8 mouse cellular contexts compared by ENCODE assay signal in the genomic region with DNA sequence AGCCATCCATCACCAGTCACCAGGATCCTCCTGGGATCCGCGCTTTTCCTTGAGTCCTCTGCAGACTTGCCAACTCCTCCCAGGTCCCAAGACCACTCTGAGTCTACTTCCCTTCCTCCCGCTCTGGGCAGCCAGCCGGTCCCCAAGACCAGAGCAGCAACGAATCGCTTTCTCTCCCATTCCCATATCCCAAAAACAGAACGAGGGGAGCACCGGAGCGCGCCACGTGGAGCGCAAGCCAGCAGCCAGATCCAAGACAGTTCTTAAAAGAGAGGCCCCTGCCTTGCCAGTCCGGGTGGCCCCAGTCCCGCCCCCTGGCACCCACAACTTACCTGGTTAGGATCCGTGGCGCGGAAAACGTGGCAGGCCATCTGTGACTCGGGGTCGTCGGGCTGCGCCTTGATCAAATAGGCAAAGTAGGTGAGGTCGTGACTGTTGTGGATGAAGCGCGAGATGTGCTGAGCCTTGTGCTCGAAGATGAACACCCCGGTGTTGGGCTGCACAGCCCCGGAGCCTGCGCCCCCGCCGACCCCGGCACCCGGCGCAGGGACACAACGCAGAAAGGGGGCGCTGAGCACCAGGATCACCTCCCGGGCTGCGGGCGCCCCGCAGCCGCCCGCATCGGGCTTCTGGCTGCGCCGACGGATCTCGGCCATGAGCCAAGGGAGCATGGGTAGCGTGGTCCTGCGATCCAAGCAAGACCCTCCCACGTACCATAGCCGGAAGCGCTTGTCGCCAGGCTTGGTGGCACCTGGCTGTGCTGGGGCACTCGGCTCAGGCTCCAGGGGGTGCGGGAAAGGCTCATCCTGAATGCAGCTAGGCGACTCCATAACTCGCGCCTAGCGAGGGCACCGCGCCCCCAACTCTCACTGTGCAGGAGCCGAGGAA. TPM values are rescaled to one million over a fixed set of nuclear protein-coding genes. Genes with fewer than 3 reads are reported as not detected.
DNase-seq lines count a peak whose midpoint lies in the region; ATAC-seq and TF ChIP-seq lines count a peak whose summit lies in the region.

No protein-coding gene starts in this region.

- H3K27ac ChIP-seq in gastrocnemius, adult 2 months = peak overlapping the region; percentile 86
- H3K27ac ChIP-seq in limb, embryonic 12.5 days = no peak overlapping the region
- H3K27ac ChIP-seq in midbrain, embryonic 15.5 days = peak overlapping the region; percentile 74
- no peak overlapping the region; the same call in 1 of the 2 replicates for H3K27ac ChIP-seq in stomach, embryonic 16.5 days (ENCODE audit: low read length)

- peaks cover 10% of the 10 kb centered on the region for H3K27me3 ChIP-seq in limb, embryonic 12.5 days
- H3K27me3 ChIP-seq in midbrain, embryonic 15.5 days (replicated peaks) = no peaks in the 10 kb centered on the region
- H3K27me3 ChIP-seq in stomach, embryonic 16.5 days (ENCODE audit: control insufficient read depth, insufficient read depth, low read length) = no peaks in the 10 kb centered on the region

- H3K9ac ChIP-seq in limb, embryonic 12.5 days (replicated peaks) = peak overlapping the region; percentile 76
- H3K9ac ChIP-seq in midbrain, embryonic 15.5 days = peak overlapping the region; percentile 65
- peak overlapping the region; percentile 90 for H3K9ac ChIP-seq in stomach, embryonic 16.5 days (ENCODE audit: low read length)

- intact Hi-C loops in gastrocnemius, adult 2 months (cut with DNase I) = no loop called here

- under 1% methylated on average over 62 of the region's 62 CpGs for WGBS in limb, embryonic 12.5 days
- under 1% methylated on average over 62 of the region's 62 CpGs for WGBS in midbrain, embryonic 15.5 days
- WGBS in stomach, embryonic 16.5 days = under 1% methylated on average over 62 of the region's 62 CpGs

- no peaks in the 10 kb centered on the region for H3K36me3 ChIP-seq in limb, embryonic 12.5 days
- no peaks in the 10 kb centered on the region for H3K36me3 ChIP-seq in midbrain, embryonic 15.5 days (replicated peaks)
- no peaks in the 10 kb centered on the region for H3K36me3 ChIP-seq in stomach, embryonic 16.5 days (ENCODE audit: control insufficient read depth, insufficient read depth, low read length)

- peak; percentile 56 for ATAC-seq in limb, embryonic 12.5 days (ENCODE audit: insufficient number of reproducible peaks, insufficient read depth, low FRiP score, low TSS enrichment, low read depth)
- peak; percentile 72 for ATAC-seq in midbrain, embryonic 15.5 days (replicated peaks)
- peak; percentile 26 for ATAC-seq in stomach, embryonic 16.5 days (ENCODE audit: insufficient read depth, low FRiP score)

- H3K4me1 ChIP-seq in limb, embryonic 12.5 days (replicated peaks) = peaks cover 11% of the 10 kb centered on the region
- peaks cover 12% of the 10 kb centered on the region for H3K4me1 ChIP-seq in midbrain, embryonic 15.5 days
- 0 out of 2 replicates have a peak, but pooled peaks cover 6% of the 10 kb centered on the region for H3K4me1 ChIP-seq in stomach, embryonic 16.5 days (ENCODE audit: control insufficient read depth, insufficient read depth, low read length)

- no peaks in the 10 kb centered on the region for H3K9me3 ChIP-seq in limb, embryonic 12.5 days
- no peaks in the 10 kb centered on the region for H3K9me3 ChIP-seq in midbrain, embryonic 15.5 days
- H3K9me3 ChIP-seq in stomach, embryonic 16.5 days (replicated peaks; ENCODE audit: control insufficient read depth, low read length) = no peaks in the 10 kb centered on the region

- peak overlapping the region; percentile 99 for H3K4me2 ChIP-seq in limb, embryonic 12.5 days
- peak overlapping the region; percentile 94 for H3K4me2 ChIP-seq in midbrain, embryonic 15.5 days
- H3K4me2 ChIP-seq in stomach, embryonic 16.5 days (ENCODE audit: low read depth, low read length) = peak overlapping the region; percentile 99

- TF ChIP-seq CTCF in gastrocnemius, adult 2 months (IDR thresholded peaks at IDR 0.05) = peak; percentile 32; the same call in 1 of the 2 replicates

- DNase-seq in spleen, adult 18-20 months = peak; percentile 5 to 6
- no peak for DNase-seq in spleen, postnatal 14 days (ENCODE audit: low spot score in 2 of 2)
- peak; percentile 22 to 44 for DNase-seq in cerebellum, postnatal 4 days (ENCODE audit: low spot score in 2 of 2)
- peak; percentile 60 for DNase-seq in gastrocnemius, adult 2 months
- DNase-seq in induced T-regulatory cell, adult 2 months (ENCODE audit: low read depth) = peak; percentile 36

- peak overlapping the region; percentile 85 for H3K4me3 ChIP-seq in gastrocnemius, adult 2 months
- H3K4me3 ChIP-seq in limb, embryonic 12.5 days (replicated peaks) = peak overlapping the region; percentile 73
- H3K4me3 ChIP-seq in midbrain, embryonic 15.5 days = peak overlapping the region; percentile 76
- H3K4me3 ChIP-seq in stomach, embryonic 16.5 days (replicated peaks; ENCODE audit: low read length) = peak overlapping the region; percentile 95

RNA-seq across cellular contexts. Expression of a gene that starts 1.1 kb away (rescaled TPM):
- 10 to 100 TPM; 28.8 to 62.9 TPM for total RNA-seq in gastrocnemius, adult 2 months (2021)
- polyA plus RNA-seq in limb, embryonic 12.5 days (2016; fragmentation: Nextera tagmentation; extraction: Ambion mirVana) = 10.5 and 10.7 TPM in 2 replicates
- polyA plus RNA-seq in midbrain, embryonic 15.5 days (2015; fragmentation: Nextera tagmentation; extraction: Ambion mirVana) = 8.8 and 9.4 TPM in 2 replicates
- polyA plus RNA-seq in stomach, embryonic 16.5 days (2015; fragmentation: Nextera tagmentation; extraction: Ambion mirVana) = 7.3 and 8.7 TPM in 2 replicates

RNA-seq across cellular contexts. Expression of a gene that starts 32.6 kb away (rescaled TPM):
- 10 to 100 TPM; 11.5 to 14.7 TPM for total RNA-seq in gastrocnemius, adult 2 months (2021)
- polyA plus RNA-seq in limb, embryonic 12.5 days (2016; fragmentation: Nextera tagmentation; extraction: Ambion mirVana) = 82.6 and 90.1 TPM in 2 replicates
- 82.9 and 87.5 TPM in 2 replicates for polyA plus RNA-seq in midbrain, embryonic 15.5 days (2015; fragmentation: Nextera tagmentation; extraction: Ambion mirVana)
- polyA plus RNA-seq in stomach, embryonic 16.5 days (2015; fragmentation: Nextera tagmentation; extraction: Ambion mirVana) = 101 and 103 TPM in 2 replicates

RNA-seq across cellular contexts. Expression of a gene that starts 45.9 kb away (rescaled TPM):
- total RNA-seq in gastrocnemius, adult 2 months (2021) = 10 to 100 TPM; 25.9 to 32.9 TPM
- polyA plus RNA-seq in limb, embryonic 12.5 days (2016; fragmentation: Nextera tagmentation; extraction: Ambion mirVana) = 135 and 136 TPM in 2 replicates
- 258 and 269 TPM in 2 replicates for polyA plus RNA-seq in midbrain, embryonic 15.5 days (2015; fragmentation: Nextera tagmentation; extraction: Ambion mirVana)
- 130 and 131 TPM in 2 replicates for polyA plus RNA-seq in stomach, embryonic 16.5 days (2015; fragmentation: Nextera tagmentation; extraction: Ambion mirVana)

Comparison
In these comparisons a context has a peak if more than half of its experiments do, and no peak if none do; other contexts are left out.
1. DNase-seq: peak in spleen, adult 18-20 months (2 of 2), cerebellum, postnatal 4 days (2 of 2), gastrocnemius, adult 2 months (single experiment) and induced T-regulatory cell, adult 2 months (single experiment); none in spleen, postnatal 14 days (0 of 2).
2. H3K27ac ChIP-seq: peak in gastrocnemius, adult 2 months (single experiment) and midbrain, embryonic 15.5 days (single experiment); none in limb, embryonic 12.5 days (single experiment) and stomach, embryonic 16.5 days (single experiment).
3. Peak in every context shown above with its lines, with median percentiles within 50 percentile points of each other: H3K4me3 ChIP-seq, ATAC-seq, H3K4me2 ChIP-seq and H3K9ac ChIP-seq.